Mouse (Mus musculus): ENCODE results near the gene Zmym1. TPM values are rescaled to one million over a fixed set of nuclear protein-coding genes. Genes with fewer than 3 reads are reported as not detected.
A peak's percentile ranks its signal among the peaks of the same experiment; 100 is the strongest.
"Not testable (repeated sequence)": the region's sequence is repeated elsewhere in the genome, so short reads cannot be mapped to it uniquely, and the experiment has no call there.

Gene Zmym1
- 1 to 10 TPM; 3.4 to 4.5 TPM for total RNA-seq (2021)
- long read RNA-seq, experiment 1, partial matches to known transcripts = 0 of 5 reads
- long read RNA-seq, experiment 1, other reads (novel, unspliced or antisense) = 4 of 5 reads
- long read RNA-seq, experiment 2, transcript Zmym1-203 (8 exons, 3,852 nt) = major isoform, 6 of 8 reads
- long read RNA-seq, experiment 2, partial matches to known transcripts = 0 of 8 reads
- long read RNA-seq, experiment 2, other reads (novel, unspliced or antisense) = 2 of 8 reads

DNA sequence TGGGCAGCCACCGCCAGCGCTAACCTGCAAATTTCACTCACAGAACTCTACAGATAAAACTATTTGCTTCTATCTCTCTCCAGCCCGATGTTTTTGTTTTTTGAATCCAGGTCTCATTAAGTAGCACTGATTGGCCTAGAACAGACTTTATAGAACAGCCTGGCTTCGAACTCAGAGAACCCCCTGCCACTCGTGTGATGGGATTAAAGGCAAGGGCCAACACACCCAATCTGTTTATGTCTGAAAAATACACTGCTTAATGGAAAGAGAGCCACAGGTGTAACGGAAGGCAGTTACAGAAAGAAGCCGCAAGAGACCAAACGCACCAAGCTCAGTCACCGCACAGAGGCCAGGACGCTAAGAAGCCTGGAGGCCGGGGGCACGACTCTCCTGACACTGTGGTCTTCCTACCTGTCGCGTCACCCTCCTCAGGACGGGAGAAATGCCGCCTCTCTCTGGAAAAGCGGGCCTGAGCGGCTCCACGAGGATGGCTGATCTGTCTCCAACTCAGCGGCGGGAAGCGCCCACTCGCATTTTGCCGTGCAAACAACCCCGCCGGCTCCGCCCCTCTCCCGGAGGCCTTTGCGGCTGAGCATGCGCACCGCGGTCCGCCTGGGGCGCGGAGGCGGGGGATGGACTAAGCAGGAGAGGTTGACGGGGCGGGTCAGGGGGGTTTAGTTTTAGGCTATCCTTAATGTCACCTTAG, at the start of gene Zmym1:
Zmym1 (minus strand) TSS at position 568 of the 706 bp plus-strand sequence.
- intact Hi-C loops (cut with DNase I; ENCODE audit: low total_unique reads) = no loop called here
- peak; percentile 93 for DNase-seq

DNA sequence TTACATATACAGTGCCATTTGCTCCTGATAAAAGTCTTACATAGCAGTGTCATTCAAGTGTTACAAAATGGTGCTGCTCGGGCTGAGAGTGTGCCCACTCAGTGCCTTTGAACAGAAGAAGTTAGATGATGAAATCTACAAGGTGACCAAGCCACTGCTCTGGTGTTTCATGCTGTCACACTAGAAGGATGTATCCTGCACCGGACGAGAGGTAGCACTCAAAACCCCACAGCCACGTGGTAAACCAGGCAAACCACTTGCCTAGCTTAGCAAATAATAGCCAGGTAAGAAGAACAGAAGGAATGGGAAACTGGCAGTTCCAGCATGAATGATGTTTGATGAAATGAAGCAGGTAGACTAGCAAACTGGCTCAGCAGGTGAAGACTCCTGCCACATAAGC, 49.6 kb upstream of the Zmym1 start:
- DNase-seq = no peak
- intact Hi-C loops (cut with DNase I; ENCODE audit: low total_unique reads) = no loop called here

GRCm38 (mm10) chr4:127107566-127107965, 46.6 kb upstream of the Zmym1 start:
- intact Hi-C loops (cut with DNase I; ENCODE audit: low total_unique reads) = no loop called here
- no peak for DNase-seq

GRCm38 (mm10) chr4:127099552-127099951, 38.6 kb upstream of the Zmym1 start:
- intact Hi-C loops (cut with DNase I; ENCODE audit: low total_unique reads); DNase-seq: not testable (repeated sequence)

GRCm38 (mm10) chr4:127095090-127095489, 34.1 kb upstream of the Zmym1 start:
- intact Hi-C loops (cut with DNase I; ENCODE audit: low total_unique reads) = no loop called here
- no peak for DNase-seq

DNA sequence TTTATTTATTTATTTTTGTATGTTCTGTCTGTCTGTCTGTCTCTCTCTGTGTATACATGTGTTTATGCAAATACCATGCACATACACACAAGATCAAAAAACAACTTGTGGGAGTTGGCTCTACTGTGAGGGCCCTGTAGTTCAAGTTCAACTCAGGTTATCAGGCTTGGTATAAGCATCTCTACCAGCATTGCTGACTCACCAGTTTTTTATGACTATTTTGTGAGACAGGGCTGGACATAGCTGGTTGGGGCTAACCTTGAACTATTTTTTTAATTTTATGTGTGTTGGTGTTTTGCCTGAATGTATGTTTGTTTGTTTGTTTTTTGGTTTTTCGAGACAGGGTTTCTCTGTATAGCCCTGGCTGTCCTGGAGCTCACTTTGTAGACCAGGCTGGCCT, 30.2 kb upstream of the Zmym1 start:
- no peak for DNase-seq
- intact Hi-C loops (cut with DNase I; ENCODE audit: low total_unique reads) = no loop called here

DNA sequence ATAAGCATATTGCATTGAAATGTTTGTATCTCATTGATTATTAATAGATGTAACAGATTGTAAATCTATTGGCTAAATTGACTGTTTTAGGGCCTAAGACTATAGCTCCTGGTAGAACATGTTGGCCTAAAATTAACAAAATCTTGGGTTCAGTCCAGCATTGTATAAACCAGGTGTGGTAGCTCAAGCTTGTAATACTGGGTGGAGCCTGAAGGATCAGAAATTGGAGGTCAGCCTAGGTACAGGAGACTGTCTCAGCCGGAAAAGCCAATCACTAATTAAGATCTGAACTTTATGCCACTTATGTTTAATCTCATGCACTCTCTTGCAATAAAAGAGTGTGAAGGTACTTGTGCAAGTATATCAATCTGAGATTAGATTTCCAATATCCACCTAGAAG, 24.8 kb upstream of the Zmym1 start:
- intact Hi-C loops (cut with DNase I; ENCODE audit: low total_unique reads) = no loop called here
- no peak for DNase-seq

DNA sequence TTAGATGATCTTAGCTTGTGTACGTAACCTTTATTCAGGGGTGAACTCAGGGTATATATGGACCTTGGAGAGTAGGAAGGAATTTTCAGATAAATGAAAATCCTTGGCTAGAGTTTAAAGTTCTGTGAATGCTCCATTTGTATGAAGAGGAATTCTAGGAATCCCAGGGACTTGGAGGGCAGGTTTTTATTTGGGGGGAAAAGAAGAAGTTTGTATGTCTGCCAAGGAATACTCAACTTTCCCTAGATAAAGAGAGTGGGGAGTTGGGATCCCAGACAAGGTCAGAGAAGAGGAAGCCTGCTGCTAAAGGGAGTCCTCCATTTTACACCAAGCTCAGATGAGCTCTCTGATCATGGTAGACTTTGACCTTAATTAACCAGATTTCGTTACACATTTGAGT, 22.2 kb upstream of the Zmym1 start:
- no peak for DNase-seq
- intact Hi-C loops (cut with DNase I; ENCODE audit: low total_unique reads) = no loop called here

- DNase-seq = no peak
- intact Hi-C loops (cut with DNase I; ENCODE audit: low total_unique reads) = no loop called here
Observed at GRCm38 (mm10) chr4:127080806-127081205, 19.9 kb upstream of the Zmym1 start.

- peak; percentile 95 for DNase-seq
- intact Hi-C loops (cut with DNase I; ENCODE audit: low total_unique reads) = no loop called here
Observed at GRCm38 (mm10) chr4:127076875-127077548, 16.1 kb upstream of the Zmym1 start, which contains the start of gene Zmym6. Zmym6 (plus strand) TSS chr4:127077383.

GRCm38 (mm10) chr4:127074915-127075314, 14.0 kb upstream of the Zmym1 start:
- no peak for DNase-seq
- intact Hi-C loops (cut with DNase I; ENCODE audit: low total_unique reads) = no loop called here

GRCm38 (mm10) chr4:127064051-127064450, 3.1 kb upstream of the Zmym1 start:
- intact Hi-C loops (cut with DNase I; ENCODE audit: low total_unique reads) = no loop called here
- no peak for DNase-seq

DNA sequence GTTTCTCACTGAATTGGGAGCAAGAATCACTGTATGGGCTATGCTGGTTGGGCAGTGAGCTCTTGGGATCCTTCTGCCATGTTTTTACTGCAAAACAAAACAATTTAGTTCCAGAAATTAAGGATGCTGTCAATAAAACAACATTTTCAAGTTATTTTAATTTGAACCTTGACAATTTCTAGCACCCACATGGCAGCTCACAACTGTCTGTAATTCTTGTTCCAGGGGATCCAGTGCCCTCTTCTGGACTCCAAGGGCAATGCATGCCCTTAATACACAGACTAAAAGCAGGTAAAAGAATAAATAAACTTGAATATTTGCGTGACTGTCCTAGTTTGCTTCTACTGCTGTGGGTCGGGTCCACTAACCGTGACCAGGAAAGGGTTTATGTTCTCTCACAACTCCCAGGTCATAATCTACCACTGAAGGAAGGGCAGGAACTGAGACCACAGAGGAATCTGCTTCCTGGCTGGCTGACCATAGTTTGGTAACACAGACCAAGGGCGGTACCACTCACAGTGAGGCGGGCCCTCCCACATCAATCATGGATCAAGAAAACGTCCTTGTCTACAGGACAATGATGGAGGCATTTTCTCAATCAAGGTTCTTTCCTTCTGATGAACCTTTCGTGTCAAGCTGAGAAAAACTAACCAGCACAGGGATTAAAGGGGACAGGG, 6.3 kb downstream of the Zmym1 start:
- intact Hi-C loops (cut with DNase I; ENCODE audit: low total_unique reads) = no loop called here
- DNase-seq = no peak

DNA sequence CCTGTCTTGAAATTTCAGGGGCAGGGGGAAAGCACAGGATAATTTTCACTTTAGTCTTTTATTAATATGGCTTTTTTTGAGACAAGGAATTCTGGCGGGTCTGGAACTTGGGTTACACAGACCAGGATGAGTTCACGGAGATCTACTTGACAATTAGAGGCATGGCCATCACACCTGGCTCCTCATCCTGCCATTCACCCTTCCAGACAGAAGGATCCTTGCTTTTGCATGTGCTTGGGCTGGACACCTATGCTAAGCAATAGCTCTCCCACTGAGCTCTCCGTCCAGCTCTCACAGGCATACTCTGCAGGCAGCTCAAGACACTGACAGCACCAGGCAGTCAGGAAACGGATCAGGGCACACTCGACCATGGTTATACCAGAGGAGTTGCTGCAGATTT, 7.9 kb downstream of the Zmym1 start:
- no peak for DNase-seq
- intact Hi-C loops (cut with DNase I; ENCODE audit: low total_unique reads) = no loop called here

GRCm38 (mm10) chr4:127051121-127051520, 9.8 kb downstream of the Zmym1 start:
- intact Hi-C loops (cut with DNase I; ENCODE audit: low total_unique reads) = no loop called here
- DNase-seq = no peak

DNA sequence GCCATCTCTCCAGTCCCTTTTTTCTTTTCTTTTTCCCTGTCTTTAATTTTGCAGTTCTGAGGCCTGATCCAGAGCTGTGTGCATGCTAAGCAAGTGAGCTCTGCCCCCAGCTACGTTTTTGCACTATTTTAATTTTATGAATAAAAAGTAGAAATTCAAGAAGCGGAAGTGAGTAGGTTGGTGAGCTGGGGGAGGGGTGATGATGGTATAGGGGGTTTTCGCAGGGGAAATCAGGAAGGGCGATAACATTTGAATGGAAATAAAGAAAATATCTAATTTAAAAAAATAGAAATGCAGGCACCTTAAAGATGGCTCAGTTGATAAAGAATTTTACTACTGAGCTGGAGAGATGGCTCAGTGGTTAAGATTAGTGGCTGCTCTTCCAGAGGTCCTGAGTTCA, 17.4 kb downstream of the Zmym1 start:
- DNase-seq = no peak
- intact Hi-C loops (cut with DNase I; ENCODE audit: low total_unique reads) = no loop called here

- DNase-seq = no peak
- intact Hi-C loops (cut with DNase I; ENCODE audit: low total_unique reads) = no loop called here
Observed at GRCm38 (mm10) chr4:127039871-127040483, 21.0 kb downstream of the Zmym1 start.

GRCm38 (mm10) chr4:127038828-127039349, 22.1 kb downstream of the Zmym1 start:
- DNase-seq = no peak
- intact Hi-C loops (cut with DNase I; ENCODE audit: low total_unique reads) = no loop called here
